Mouse (Mus musculus) small intestine, adult 2 months (tissue): Measurements from ENCODE around the gene Zfyve1.

Experiments used
- CTCF ChIP-seq: fragments of 200-500 bp; IDR thresholded peaks from 2 replicates; pipeline ENCODE4 v1.5.1; 2012; ENCODE audit warnings: low read depth, mild to moderate bottlenecking, control low read depth, inconsistent platforms, low read length, moderate library complexity, mixed read lengths; ENCODE audit not compliant: insufficient replicate concordance, insufficient read length; ENCODE audit errors: extremely low read depth
- POLR2A ChIP-seq: fragments of 200-500 bp; IDR thresholded peaks from 2 replicates; pipeline ENCODE4 v1.6.1; 2012; ENCODE audit warnings: low read depth, mild to moderate bottlenecking, control low read depth, inconsistent platforms, low read length, moderate library complexity

DNA sequence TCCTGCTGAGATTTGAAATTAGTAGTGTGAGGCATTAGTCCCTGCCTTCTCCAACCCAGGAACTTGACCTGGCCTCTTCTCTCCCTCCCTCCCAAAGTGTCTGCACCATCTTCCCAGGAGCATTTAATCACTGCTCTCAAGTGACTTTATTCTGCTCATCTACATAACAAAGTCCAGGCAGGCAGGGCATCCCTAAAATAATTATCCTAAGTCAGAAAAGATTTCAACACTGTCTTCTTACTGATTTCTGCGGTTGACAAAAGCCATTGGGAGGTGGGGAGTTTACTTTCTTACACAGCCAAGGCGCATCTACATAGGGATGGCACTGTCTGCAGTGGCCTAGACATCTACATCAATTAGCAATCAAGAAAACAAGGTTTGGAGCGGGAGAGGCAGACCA is 27.2 kb downstream of the Zfyve1 start:
- TF ChIP-seq POLR2A, result no peak
- TF ChIP-seq CTCF, result no peak
